Mouse (Mus musculus) v-Abl transformed pro-B cells (cell line): Measurements from ENCODE around the gene Zc2hc1b.

ENCODE experiments used
- in situ Hi-C, 2 experiments: fragments of 400-800 bp; cut with MboI; formaldehyde crosslinking; loops; one replicate each; pipeline ENCODE4 v1.15.1; 2025; ENCODE audit not compliant: unreplicated experiment in 2 of 2

Zc2hc1b gene

DNA sequence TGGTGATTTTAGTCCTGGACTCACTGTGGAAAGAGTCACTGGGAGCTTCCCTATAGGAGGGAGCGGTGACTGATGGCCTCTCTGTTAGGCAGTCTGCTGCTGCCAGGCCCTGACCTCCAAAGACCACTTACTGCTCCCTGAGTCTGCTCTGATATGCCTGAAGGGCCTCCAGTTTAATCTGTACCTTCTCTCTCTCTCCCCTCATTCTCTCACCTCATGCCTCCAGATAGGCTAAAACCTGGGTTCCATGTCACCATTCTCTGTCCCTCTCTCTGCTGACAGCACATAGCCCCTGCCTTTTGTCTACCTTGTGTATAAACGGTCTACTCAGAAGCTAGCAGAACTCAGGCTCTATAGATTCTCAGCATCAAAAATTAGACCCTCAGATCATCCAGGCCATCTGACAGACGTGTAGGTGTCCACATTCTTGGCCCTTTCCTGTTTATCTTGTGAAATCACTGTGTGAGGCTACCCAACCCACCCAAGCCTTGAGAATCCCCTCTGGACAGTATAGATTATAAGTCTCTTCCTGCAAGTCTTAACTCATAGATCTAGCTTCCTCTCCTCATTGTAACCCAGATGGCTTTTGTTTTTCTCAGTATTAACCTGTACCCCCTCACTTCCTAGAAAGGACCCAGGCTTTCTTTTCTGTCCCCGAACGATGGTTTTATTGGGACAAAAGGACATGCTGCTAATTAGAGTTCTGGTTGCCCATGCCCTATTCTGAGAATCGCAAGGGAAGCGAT, 59.6 kb downstream of the Zc2hc1b start:
- in situ Hi-C loops: no loop called here

DNA sequence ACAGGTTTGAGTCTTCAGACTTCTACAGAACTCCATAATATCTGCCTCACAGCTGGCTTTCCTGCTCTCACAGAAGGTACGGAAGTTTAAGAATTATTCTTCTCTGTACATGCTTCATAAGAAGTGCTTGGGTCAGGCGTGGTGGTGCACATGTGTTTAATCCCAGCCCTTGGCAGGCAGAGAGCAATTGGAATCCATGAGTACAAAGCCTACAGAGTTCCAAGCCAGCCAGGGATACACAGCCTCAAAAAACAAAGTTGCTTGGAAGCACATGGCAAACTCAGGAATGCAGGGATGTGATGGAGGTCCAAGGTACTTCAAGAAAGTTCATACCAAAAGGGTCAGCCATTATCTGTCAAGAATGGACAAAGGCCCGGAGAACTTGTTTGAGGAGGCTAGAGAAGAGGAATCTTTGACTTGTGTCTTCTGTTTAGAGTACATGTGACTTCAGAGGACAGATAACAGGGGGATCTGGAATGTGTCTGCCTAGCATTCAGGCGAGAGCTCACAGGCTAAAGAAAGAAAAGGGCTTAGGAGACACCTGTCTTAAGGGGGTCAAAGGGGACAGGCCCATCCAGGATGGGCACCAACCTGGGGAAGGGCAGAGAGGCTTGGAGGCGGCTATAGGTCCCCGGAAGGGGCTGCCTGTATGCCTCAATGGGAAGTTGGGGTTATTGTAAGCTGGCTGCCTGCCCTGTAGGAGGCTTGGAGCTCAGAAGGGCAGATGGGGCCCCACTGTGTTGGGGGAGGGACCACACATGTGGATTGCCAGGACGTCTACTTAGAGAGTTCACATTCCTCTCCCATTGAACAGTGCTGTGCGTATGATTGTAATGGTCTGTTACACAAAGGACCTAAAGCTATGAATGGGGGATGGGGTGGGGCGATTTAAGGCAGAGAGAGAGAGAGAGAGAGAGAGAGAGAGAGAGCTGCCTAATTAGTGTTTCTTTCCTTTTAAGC, 60.8 kb downstream of the Zc2hc1b start:
- in situ Hi-C loops: no loop called here

GRCm38 (mm10) chr10:13115030-13115429, 62.8 kb downstream of the Zc2hc1b start:
- in situ Hi-C loops: no loop called here

GRCm38 (mm10) chr10:13113641-13114040, 64.2 kb downstream of the Zc2hc1b start:
- in situ Hi-C loops: no loop called here

DNA sequence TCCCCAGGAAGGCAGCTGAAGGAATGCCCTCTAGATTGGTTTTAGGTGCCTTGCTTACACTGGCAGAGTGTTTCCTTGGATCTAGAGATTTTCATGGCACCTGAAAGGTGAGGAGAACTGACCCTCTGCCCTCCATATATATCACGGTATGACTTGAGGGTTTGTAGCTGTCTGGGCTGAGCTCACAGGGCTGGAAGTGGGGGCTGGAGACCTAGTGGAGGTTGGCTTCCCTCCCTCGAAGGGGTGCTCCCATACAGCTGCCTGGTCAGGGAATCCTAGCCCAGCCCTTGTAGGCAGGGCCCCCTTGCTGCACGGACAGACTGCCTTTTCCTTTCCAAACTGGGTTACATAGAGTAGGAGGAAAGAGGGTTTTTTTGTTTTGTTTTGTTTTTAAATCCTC, 65.0 kb downstream of the Zc2hc1b start:
- in situ Hi-C loops: no loop called here

DNA sequence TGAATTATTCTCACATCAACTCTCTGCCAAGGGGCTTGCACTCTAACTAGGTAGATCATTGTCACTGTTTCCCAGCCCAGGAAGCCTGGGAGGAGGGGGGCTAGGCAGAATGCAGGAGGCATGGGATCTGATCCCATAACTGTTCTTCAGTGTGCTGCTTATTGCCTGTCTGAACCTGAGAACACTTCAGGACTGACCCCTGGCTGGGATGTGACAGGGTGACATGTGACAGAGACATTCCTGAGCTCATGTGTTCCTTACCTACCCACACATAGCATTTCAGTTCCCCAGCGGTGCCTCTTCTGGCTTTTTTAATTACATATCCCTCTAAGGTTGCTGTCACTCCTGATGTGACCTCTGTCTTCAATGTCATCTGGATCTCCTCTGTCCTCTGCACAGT, 68.0 kb downstream of the Zc2hc1b start:
- in situ Hi-C loops: no loop called here

- in situ Hi-C loops: no loop called here
These were observed 69.0 kb downstream of the Zc2hc1b start for GRCm38 (mm10) chr10:13108847-13109246.

- in situ Hi-C loops: no loop called here
These were observed 69.7 kb downstream of the Zc2hc1b start for GRCm38 (mm10) chr10:13108021-13108548.

- in situ Hi-C loops: no loop called here
These were observed 70.8 kb downstream of the Zc2hc1b start for GRCm38 (mm10) chr10:13106909-13107624.

GRCm38 (mm10) chr10:13103838-13104237, 74.0 kb downstream of the Zc2hc1b start:
- in situ Hi-C loops: no loop called here

GRCm38 (mm10) chr10:13102360-13102759, 75.5 kb downstream of the Zc2hc1b start:
- in situ Hi-C loops: no loop called here

GRCm38 (mm10) chr10:13100061-13100648, 77.7 kb downstream of the Zc2hc1b start:
- in situ Hi-C loops: no loop called here
